Mouse (Mus musculus) CD4-positive, CD25-positive, alpha-beta regulatory T cell, adult 2 months (primary cell): Measurements from ENCODE around the gene Ccdc134.

Experiments
- DNase-seq: peaks from one replicate; pipeline ENCODE4 v3.0.0-alpha.2; 2012; ENCODE audit warnings: low read depth, low spot score

Gene Ccdc134

GRCm38 (mm10) chr15:82170437-82171377, 43.0 kb downstream of the Ccdc134 start:
- DNase-seq, result no peak

GRCm38 (mm10) chr15:82172648-82173047, 44.9 kb downstream of the Ccdc134 start:
- no peak for DNase-seq

- no peak for DNase-seq
Observed at GRCm38 (mm10) chr15:82175091-82175490, 47.4 kb downstream of the Ccdc134 start.

GRCm38 (mm10) chr15:82177743-82178290, 50.1 kb downstream of the Ccdc134 start:
- no peak for DNase-seq

GRCm38 (mm10) chr15:82181131-82181530, 53.4 kb downstream of the Ccdc134 start:
- no peak for DNase-seq

GRCm38 (mm10) chr15:82182311-82182710, 54.6 kb downstream of the Ccdc134 start:
- DNase-seq, result no peak

- no peak for DNase-seq
Observed at GRCm38 (mm10) chr15:82183596-82183995, 55.9 kb downstream of the Ccdc134 start.

GRCm38 (mm10) chr15:82184183-82184582, 56.5 kb downstream of the Ccdc134 start:
- DNase-seq, result no peak

GRCm38 (mm10) chr15:82184656-82185055, 56.9 kb downstream of the Ccdc134 start:
- DNase-seq, result no peak

- no peak for DNase-seq
Observed at GRCm38 (mm10) chr15:82185062-82185783, 57.5 kb downstream of the Ccdc134 start.

GRCm38 (mm10) chr15:82186131-82186530, 58.4 kb downstream of the Ccdc134 start:
- DNase-seq, result no peak

GRCm38 (mm10) chr15:82186931-82187330, 59.2 kb downstream of the Ccdc134 start:
- DNase-seq, result peak; percentile 73

- DNase-seq, result no peak
Observed at GRCm38 (mm10) chr15:82187401-82187800, 59.7 kb downstream of the Ccdc134 start.

GRCm38 (mm10) chr15:82187924-82188323, 60.2 kb downstream of the Ccdc134 start:
- DNase-seq, result peak; percentile 32

GRCm38 (mm10) chr15:82188481-82189240, 60.9 kb downstream of the Ccdc134 start:
- DNase-seq, result peak; percentile 78
